Mouse (Mus musculus): ENCODE measurements at regions not wholly inside any gene's neighbourhood (a gene's known extent, or its start where the extent isn't known, plus 50 kb on each side); places are given as distances from the start of the nearest gene placed in this dataset.
"Not testable (repeated sequence)": the region's sequence is repeated elsewhere in the genome, so short reads cannot be mapped to it uniquely, and the experiment has no call there.

DNA sequence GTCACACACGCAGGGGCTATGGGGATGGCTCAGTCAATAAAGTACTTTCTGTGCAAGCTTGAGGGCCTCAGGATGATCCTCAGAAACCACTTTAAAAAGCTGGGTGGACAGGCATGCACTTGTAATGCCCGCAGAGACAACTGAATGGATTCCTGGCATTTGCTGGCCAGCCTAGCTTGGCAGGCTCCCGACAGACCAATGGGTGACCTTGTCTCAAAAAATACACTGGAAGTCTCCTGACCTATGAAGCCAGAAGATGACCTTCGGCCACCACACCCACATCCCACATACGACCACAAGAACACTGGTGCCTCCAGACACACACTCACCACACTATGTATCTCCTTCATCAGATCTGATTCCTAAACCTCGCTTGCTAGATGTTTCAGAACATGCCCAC is 141.5 kb upstream of the Rybp start:
- no peak for DNase-seq (ENCODE audit: low spot score in 2 of 2)

DNA sequence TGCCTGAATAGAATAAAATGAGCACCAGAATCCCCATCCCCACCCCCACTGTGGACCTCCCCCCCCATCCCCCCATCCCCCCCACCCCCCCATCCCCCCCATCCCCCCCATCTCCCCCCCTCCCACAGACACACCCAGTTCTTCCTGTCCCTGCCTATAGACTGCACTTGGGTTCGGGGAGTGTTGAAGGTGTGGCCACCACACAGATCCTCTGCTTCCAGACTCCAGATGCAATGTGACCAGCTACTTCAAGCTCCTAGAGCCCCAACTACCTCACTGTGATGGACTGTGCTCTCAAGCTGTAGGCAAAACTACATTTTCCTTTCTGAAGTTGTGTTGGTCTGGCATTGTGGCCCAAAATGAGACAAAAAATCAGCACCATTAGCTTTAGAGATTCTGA is 138.3 kb upstream of the Rybp start:
- no peak for DNase-seq (ENCODE audit: low spot score in 2 of 2)

DNA sequence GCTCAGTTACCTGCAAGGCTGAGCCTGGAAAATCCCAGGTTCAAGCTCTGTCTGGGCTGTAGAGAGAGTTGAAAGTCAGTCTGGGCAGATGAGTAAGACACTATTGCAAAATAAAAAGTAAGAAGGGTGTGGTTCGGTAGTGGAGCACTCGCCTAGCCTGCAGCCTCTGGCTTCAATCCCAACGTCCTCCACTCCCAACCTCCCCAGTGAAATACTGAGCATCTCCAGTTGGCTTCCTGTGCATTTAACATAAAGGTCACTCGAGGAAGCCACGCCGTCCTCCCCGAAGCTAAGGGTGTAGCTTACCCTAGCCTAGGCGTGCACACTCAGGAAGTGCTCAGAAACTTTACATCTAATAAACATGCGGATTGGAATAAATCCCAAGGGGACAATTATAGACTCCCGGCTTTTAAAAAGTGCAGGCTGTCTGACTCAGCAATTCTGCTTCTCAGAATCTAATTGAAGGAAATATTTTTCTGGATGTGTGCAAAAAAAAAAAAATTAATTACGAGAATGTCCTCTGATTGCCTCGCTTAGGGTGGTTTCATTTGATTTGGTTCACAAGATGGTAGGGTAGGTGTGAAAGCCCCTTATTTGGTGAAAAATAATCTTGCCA is 137.6 kb upstream of the Rybp start:
- no peak for DNase-seq (ENCODE audit: low spot score in 2 of 2)

GRCm38 (mm10) chr6:100424181-100424580 is 136.9 kb upstream of the Rybp start:
- DNase-seq (ENCODE audit: low spot score in 2 of 2) = no peak

- no peak for DNase-seq (ENCODE audit: low spot score in 2 of 2)
These were observed 136.4 kb upstream of the Rybp start for GRCm38 (mm10) chr6:100423636-100424035.

DNA sequence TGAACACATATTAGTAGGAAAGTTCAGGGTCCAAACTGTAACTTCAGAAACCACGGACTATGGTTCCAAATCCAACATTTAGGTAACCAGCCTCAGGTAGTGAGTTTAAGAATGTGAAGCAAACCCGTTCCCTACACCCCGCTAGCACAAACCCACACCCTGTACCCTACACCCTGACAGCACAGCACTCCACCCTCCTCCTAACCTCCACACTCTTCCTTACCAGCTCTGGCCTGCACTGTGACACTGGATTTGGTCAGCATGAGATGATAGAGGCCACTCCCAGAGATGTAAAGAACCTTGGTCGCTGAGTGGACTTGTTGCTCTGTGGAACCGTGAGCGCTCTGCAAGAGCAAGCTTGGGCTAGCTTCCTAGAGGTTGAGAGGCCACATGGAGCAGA is 135.3 kb upstream of the Rybp start:
- no peak for DNase-seq (ENCODE audit: low spot score in 2 of 2)

DNA sequence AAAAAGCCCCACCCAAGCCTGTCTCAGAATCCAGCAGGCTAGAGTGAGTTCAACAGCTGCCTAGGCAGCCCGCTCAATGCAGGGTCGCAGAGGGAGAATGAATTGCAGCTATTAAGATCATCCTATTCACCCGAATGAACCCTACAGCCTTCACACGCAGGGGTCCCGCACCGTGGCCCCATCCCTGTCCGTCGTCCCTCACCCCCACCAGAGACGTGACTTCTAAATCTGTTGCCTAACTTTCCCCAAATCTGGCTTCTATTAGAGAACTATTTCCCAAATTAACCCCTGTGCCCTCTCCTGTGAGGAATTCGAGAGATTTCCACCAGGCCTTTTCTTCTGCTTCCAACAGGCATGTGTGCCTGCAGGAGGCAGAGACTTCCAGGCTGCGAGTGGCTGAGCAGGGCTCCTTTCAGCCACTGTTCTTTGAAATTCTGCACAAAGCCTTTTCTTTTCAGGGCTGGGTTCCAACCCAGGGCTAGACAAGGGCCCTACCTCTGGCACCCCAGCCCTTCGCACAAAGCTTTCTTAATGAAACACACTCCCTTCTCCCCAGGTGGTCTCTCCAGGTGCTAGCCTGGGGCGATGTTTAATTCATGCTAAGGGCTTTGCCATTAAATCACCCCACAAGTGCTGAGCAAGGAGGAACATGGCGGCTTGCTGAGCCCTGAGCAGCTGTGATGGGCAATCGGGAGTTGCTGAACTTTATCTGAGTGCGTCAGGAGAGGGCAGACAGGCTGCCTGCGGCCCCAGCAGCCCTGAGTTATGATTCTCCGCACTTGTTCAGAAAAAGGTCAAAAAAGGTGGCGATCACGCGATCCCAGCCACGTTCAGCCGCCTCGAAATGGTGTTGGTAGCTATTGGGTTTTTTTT is 134.7 kb upstream of the Rybp start:
- DNase-seq (ENCODE audit: low spot score in 2 of 2) = no peak

- no peak for DNase-seq (ENCODE audit: low spot score in 2 of 2)
These were observed 133.3 kb upstream of the Rybp start for GRCm38 (mm10) chr6:100420602-100421001.

DNA sequence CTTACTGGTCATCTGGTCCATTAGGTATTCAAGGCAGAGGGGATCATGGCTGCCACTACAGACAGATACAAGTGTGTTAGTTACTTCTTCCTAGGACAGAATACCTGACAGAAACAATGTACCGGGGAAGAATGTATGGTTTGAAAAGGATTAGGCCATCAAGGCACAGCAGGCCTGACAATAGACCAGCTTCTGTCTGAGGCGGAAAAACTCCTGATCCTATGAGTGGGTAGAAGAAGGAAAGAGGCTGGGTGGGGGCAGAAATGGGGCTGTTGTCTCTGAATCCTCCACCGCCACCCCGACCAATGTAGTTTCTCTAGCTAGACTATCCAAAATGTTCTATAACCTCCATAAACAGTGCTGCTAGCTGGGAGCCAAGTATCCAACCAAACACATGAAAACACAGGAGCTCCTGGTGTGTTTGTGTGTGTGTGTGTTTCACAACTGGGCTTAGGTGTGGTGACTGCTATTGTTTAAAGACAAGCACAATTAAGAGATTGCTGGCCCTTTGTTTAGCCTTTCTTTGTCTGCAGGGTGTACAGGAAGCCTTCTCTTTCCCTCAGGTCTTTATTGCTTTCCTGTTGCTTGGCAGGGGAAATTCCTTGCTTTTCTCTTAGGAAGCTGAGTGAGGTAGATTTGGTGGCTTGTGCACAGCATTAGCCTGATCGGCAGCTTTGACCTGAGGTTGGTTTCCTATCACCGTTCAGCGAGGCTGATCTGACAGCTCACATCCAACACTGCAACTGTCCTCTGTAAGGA is 132.7 kb upstream of the Rybp start:
- no peak for DNase-seq (ENCODE audit: low spot score in 2 of 2)

GRCm38 (mm10) chr6:100416046-100416445 is 128.8 kb upstream of the Rybp start:
- DNase-seq (ENCODE audit: low spot score in 2 of 2) = no peak

- DNase-seq (ENCODE audit: low spot score in 2 of 2) = no peak
These were observed 128.2 kb upstream of the Rybp start for GRCm38 (mm10) chr6:100415514-100415913.

DNA sequence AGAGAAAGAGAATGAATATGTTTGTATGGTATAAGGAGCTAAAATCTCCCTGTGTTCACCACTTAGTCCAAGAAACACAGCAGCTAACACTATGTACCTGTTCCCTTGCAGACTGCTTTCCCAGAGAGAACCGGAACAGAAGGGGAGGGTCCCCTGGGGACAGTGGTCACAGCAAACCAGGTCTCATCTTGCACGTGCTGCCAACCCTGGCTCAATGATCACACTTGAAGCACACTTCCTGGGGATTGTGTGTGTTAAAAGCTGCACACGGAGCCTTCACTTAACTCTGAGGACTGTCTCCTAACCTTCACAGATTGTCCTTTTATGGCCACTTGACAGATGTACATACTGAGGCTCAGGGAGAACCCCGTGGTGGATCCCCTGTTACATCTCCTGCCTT is 127.6 kb upstream of the Rybp start:
- DNase-seq (ENCODE audit: low spot score in 2 of 2) = no peak

GRCm38 (mm10) chr6:100412486-100412885 is 125.2 kb upstream of the Rybp start:
- DNase-seq (ENCODE audit: low spot score in 2 of 2) = no peak

- DNase-seq (ENCODE audit: low spot score in 2 of 2) = no peak
These were observed 124.7 kb upstream of the Rybp start for GRCm38 (mm10) chr6:100411968-100412367.

DNA sequence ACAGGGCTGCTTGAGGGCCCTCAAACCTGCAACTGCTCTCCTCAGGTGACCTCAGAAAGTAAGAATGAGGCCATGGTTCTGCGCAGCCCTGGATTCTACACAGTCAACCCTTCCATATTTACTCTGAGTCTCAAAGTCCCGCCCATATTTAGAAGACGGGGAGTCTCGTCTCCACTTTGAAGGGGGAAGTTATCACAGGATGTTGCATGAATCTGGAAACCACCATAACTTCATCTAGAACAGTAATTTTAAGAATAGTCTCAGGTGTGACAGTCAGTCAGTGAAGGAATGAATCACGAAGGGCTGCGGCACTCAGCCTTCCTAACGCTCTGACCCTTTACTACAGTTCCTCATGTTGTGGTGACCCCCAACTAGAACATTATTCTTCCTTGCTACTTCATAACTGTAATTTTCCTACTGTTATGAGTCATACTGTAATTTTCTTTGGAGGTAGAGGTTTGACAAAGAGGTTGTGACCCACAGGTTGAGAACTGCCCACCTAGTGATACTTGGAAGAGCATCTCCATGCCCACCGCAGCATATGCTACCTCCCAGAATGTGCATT is 122.9 kb upstream of the Rybp start:
- DNase-seq (ENCODE audit: low spot score in 2 of 2) = no peak

GRCm38 (mm10) chr6:100408826-100409225 is 121.5 kb upstream of the Rybp start:
- no peak for DNase-seq (ENCODE audit: low spot score in 2 of 2)

GRCm38 (mm10) chr6:100406504-100406903 is 119.2 kb upstream of the Rybp start:
- DNase-seq (ENCODE audit: low spot score in 2 of 2) = no peak

GRCm38 (mm10) chr6:100404161-100404560 is 116.9 kb upstream of the Rybp start:
- DNase-seq (ENCODE audit: low spot score in 2 of 2) = no peak

GRCm38 (mm10) chr6:100402716-100403115 is 115.4 kb upstream of the Rybp start:
- no peak for DNase-seq (ENCODE audit: low spot score in 2 of 2)

DNA sequence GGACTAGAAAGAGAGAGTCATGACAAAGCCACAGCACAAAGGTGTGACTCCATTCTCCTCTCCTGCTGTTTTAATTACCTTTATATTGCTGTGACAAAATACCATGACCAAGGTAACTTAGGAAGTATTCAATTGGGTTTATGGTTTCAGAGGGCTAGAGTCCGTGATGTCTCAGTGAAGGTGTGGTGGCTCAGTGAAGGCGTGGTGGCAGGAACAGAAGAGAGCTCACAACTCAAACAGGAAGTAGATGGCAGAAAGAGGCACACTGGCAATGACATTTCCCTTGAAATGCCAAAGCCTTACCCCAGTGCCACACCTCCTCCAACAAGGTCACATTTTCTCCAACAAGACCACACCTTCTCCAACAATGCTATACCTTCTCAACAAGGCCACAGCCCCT is 114.4 kb upstream of the Rybp start:
- no peak for DNase-seq (ENCODE audit: low spot score in 2 of 2)

DNA sequence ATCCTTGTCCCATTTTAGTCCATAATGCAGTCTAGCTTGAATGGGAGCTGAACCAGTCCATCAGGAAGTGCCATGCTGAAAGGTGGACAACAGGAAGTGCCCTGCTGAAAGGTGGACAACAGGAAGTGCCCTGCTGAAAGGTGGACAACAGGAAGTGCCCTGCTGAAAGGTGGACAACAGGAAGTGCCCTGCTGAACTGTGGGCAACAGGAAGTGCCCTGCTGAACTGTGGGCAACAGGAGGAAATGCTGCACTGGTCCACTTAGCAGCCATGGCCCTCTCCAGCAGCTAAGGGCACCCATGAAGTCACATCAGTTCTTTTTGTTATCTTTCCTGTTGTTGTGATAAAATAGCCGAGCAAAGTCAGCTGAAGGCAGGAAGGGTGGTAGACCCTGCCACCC is 112.1 kb upstream of the Rybp start:
- DNase-seq (ENCODE audit: low spot score in 2 of 2) = not testable (repeated sequence)

Measured in left cerebral cortex, adult 8-10 months (tissue).